Mouse (Mus musculus): ENCODE data around the gene C1ql1. TPM values are rescaled to one million over a fixed set of nuclear protein-coding genes. Genes with fewer than 3 reads are reported as not detected.

Gene C1ql1
- polyA plus RNA-seq, 1 experiment from 2014 or later: 2.5 TPM

DNA sequence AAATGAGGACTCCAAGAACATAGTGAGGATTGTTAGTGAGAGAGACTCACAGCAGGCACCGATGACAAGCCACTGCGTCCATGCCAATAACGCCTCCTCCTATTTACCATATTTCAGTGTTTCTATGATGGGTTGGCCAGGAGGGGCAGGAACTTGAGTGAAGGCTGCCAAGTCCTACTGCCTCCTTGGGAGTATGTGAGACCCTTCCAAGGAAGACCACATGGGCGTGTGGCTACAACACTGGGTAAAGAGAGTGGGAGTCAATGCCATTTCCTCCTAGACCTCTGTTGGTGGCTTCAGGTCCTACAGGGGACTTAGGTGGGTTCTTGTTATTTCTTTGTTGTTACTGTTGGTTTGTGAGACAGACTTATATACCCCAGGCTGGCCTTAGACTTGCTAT is 45.3 kb downstream of the C1ql1 start:
- WGBS: 64% methylated on average over 4 of the region's 4 CpGs
- no peaks in the 10 kb centered on the region for H3K4me1 ChIP-seq (ENCODE audit: control insufficient read depth, insufficient read depth, low read length)
- no peak for DNase-seq (ENCODE audit: low spot score)
- H3K4me3 ChIP-seq (ENCODE audit: low read depth, low read length): no peak overlapping the region
- peaks cover 10% of the 10 kb centered on the region for H3K36me3 ChIP-seq (ENCODE audit: control insufficient read depth, insufficient read depth, low read length)
- H3K9me3 ChIP-seq (replicated peaks; ENCODE audit: control insufficient read depth, low read length): no peaks in the 10 kb centered on the region
- no peak overlapping the region for H3K4me2 ChIP-seq (ENCODE audit: low read length)
- H3K27ac ChIP-seq (ENCODE audit: low read depth, low read length): no peak overlapping the region
- H3K9ac ChIP-seq (ENCODE audit: low read length): no peak overlapping the region
- ATAC-seq: no peak
- H3K27me3 ChIP-seq (replicated peaks; ENCODE audit: control insufficient read depth, insufficient read depth, low read length): no peaks in the 10 kb centered on the region

- Histone ChIP-seq H3K27ac (ENCODE audit: low read depth, low read length) (no peak within 1 kb of the TSS), H3K4me1 (ENCODE audit: control insufficient read depth, insufficient read depth, low read length) (no peaks in the 10 kb centered on the region), H3K36me3 (ENCODE audit: control insufficient read depth, insufficient read depth, low read length) (peaks cover 5% of the 10 kb centered on the region), H3K9me3 (replicated peaks; ENCODE audit: control insufficient read depth, low read length) (no peaks in the 10 kb centered on the region), H3K27me3 (replicated peaks; ENCODE audit: control insufficient read depth, insufficient read depth, low read length) (no peaks in the 10 kb centered on the region), H3K9ac (ENCODE audit: low read length) (no peak within 1 kb of the TSS), H3K4me2 (ENCODE audit: low read length) (no peak within 1 kb of the TSS), H3K4me3 (ENCODE audit: low read depth, low read length) (no peak within 1 kb of the TSS)
- 11% methylated on average over 7 of the region's 7 CpGs for WGBS
- peak; percentile 91 for DNase-seq (ENCODE audit: low spot score)
- ATAC-seq: peak; percentile 80
These were observed 45.7 kb downstream of the C1ql1 start, which contains the start of gene Gfap for GRCm38 (mm10) chr11:102900763-102901162. Gene Gfap (minus strand): TSS chr11:102900912.

DNA sequence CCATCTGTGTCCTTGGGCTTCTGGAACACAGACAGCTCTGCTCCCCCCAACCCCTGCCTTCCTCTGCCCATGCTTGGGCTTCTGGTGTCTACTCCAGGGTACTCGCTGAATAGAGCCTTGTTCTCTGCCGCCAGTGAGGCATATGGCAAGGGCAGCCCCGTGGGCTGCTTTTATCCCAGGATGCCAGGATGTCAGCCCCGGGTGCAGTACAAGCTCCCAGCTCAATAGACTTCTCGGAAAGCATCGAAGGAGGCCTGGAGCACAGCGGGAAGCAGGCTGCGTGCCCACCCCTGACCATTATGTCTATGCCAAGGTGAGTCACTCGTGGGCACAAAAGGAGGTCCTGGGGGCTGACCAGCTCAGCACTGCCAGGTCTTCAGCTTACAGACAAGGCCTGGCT is 48.1 kb downstream of the C1ql1 start:
- 54% methylated on average over 9 of the region's 9 CpGs for WGBS
- H3K27ac ChIP-seq (ENCODE audit: low read depth, low read length): no peak overlapping the region
- no peak overlapping the region for H3K9ac ChIP-seq (ENCODE audit: low read length)
- H3K4me2 ChIP-seq (ENCODE audit: low read length): no peak overlapping the region
- ATAC-seq (peak; percentile 46; the same call in 1 of the 2 replicates), DNase-seq (ENCODE audit: low spot score) (peak; percentile 56)
- no peak overlapping the region for H3K4me3 ChIP-seq (ENCODE audit: low read depth, low read length)
- H3K36me3 ChIP-seq (ENCODE audit: control insufficient read depth, insufficient read depth, low read length): no peaks in the 10 kb centered on the region
- peaks cover 10% of the 10 kb centered on the region for H3K27me3 ChIP-seq (replicated peaks; ENCODE audit: control insufficient read depth, insufficient read depth, low read length)
- no peaks in the 10 kb centered on the region for H3K9me3 ChIP-seq (replicated peaks; ENCODE audit: control insufficient read depth, low read length)
- peaks cover 1% of the 10 kb centered on the region; the same call in 1 of the 2 replicates for H3K4me1 ChIP-seq (ENCODE audit: control insufficient read depth, insufficient read depth, low read length)

- WGBS: 80% methylated on average over 20 of the region's 20 CpGs
- no peak overlapping the region for H3K4me2 ChIP-seq (ENCODE audit: low read length)
These were observed 49.8 kb downstream of the C1ql1 start for GRCm38 (mm10) chr11:102896641-102897040.

GRCm38 (mm10) chr11:102895779-102896178 is 50.7 kb downstream of the C1ql1 start:
- no peak for ATAC-seq
- WGBS: 82% methylated on average over 9 of the region's 9 CpGs
- Histone ChIP-seq H3K4me3 (ENCODE audit: low read depth, low read length) (no peak overlapping the region), H3K36me3 (ENCODE audit: control insufficient read depth, insufficient read depth, low read length) (no peaks in the 10 kb centered on the region), H3K9me3 (replicated peaks; ENCODE audit: control insufficient read depth, low read length) (no peaks in the 10 kb centered on the region), H3K4me2 (ENCODE audit: low read length) (no peak overlapping the region), H3K9ac (ENCODE audit: low read length) (no peak overlapping the region), H3K27ac (ENCODE audit: low read depth, low read length) (no peak overlapping the region), H3K4me1 (ENCODE audit: control insufficient read depth, insufficient read depth, low read length) (peaks cover 6% of the 10 kb centered on the region; the same call in 1 of the 2 replicates), H3K27me3 (replicated peaks; ENCODE audit: control insufficient read depth, insufficient read depth, low read length) (peaks cover 19% of the 10 kb centered on the region)
- no peak for DNase-seq (ENCODE audit: low spot score)

More at GRCm38 (mm10) chr11:102896641-102897040, 49.8 kb downstream of the C1ql1 start:
- Histone ChIP-seq H3K36me3 (ENCODE audit: control insufficient read depth, insufficient read depth, low read length) (no peaks in the 10 kb centered on the region), H3K9ac (ENCODE audit: low read length) (no peak overlapping the region), H3K4me1 (ENCODE audit: control insufficient read depth, insufficient read depth, low read length) (peaks cover 6% of the 10 kb centered on the region; the same call in 1 of the 2 replicates), H3K27ac (ENCODE audit: low read depth, low read length) (no peak overlapping the region), H3K4me3 (ENCODE audit: low read depth, low read length) (no peak overlapping the region), H3K27me3 (replicated peaks; ENCODE audit: control insufficient read depth, insufficient read depth, low read length) (peaks cover 19% of the 10 kb centered on the region), H3K9me3 (replicated peaks; ENCODE audit: control insufficient read depth, low read length) (no peaks in the 10 kb centered on the region)
- no peak for DNase-seq (ENCODE audit: low spot score)
- no peak for ATAC-seq

DNA sequence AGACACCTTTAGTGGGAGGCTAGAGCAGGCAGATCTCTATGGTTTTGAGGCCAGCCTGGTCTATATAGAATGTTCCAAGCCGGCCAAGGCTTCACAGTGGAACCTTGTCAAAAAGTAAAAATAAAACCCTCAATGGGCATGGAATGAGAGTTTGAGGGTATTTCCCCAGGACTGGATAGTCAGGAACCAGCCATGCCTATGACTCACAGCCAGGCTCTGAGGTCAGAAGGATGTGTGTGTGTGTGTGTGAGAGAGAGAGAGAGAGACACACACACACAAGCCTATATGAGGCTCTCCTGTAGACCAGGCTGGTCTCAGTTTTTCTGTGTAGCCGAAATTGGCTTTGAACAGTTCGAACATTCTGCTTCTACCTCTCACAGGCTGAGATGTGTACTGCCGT is 51.8 kb downstream of the C1ql1 start:
- Histone ChIP-seq H3K4me2 (ENCODE audit: low read length) (no peak overlapping the region), H3K4me3 (ENCODE audit: low read depth, low read length) (no peak overlapping the region), H3K4me1 (ENCODE audit: control insufficient read depth, insufficient read depth, low read length) (peaks cover 6% of the 10 kb centered on the region; the same call in 1 of the 2 replicates), H3K9me3 (replicated peaks; ENCODE audit: control insufficient read depth, low read length) (no peaks in the 10 kb centered on the region), H3K36me3 (ENCODE audit: control insufficient read depth, insufficient read depth, low read length) (no peaks in the 10 kb centered on the region), H3K27me3 (replicated peaks; ENCODE audit: control insufficient read depth, insufficient read depth, low read length) (peaks cover 19% of the 10 kb centered on the region), H3K9ac (ENCODE audit: low read length) (no peak overlapping the region), H3K27ac (ENCODE audit: low read depth, low read length) (no peak overlapping the region)
- WGBS: 89% methylated on average over 4 of the region's 4 CpGs
- ATAC-seq: no peak
- DNase-seq (ENCODE audit: low spot score): no peak

DNA sequence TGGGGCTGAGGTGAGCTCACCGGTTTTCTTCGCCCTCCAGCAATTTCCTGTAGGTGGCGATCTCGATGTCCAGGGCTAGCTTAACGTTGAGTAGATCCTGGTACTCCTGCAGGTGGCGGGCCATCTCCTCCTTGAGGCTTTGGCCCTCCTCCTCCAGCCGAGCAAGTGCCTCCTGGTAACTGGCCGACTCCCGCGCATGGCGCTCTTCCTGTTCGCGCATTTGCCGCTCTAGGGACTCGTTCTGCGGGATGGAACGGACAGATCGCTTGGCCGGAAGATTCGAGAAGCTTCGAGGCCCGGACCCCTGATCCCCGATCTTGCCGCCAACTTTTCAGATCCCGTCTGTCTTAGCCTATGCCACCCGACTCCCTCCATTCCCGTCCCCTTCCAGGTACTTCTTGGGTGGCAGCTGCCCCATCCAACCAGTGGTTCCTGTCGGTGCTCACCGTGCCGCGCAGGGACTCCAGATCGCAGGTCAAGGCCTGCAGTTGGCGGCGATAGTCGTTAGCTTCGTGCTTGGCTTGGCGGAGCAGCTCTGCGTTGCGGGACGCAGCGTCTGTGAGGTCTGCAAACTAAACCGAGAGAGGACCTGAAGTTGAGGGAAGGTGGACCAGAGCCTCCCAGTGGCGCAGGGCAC is 53.4 kb downstream of the C1ql1 start:
- no peaks in the 10 kb centered on the region for H3K9me3 ChIP-seq (replicated peaks; ENCODE audit: control insufficient read depth, low read length)
- H3K4me3 ChIP-seq (ENCODE audit: low read depth, low read length): peak overlapping the region; percentile 13; the same call in 1 of the 2 replicates
- 5% methylated on average over 43 of the region's 43 CpGs for WGBS
- peaks cover 19% of the 10 kb centered on the region for H3K27me3 ChIP-seq (replicated peaks; ENCODE audit: control insufficient read depth, insufficient read depth, low read length)
- H3K4me1 ChIP-seq (ENCODE audit: control insufficient read depth, insufficient read depth, low read length): peaks cover 6% of the 10 kb centered on the region; the same call in 1 of the 2 replicates
- ATAC-seq: peak; percentile 44; the same call in 1 of the 2 replicates
- peak overlapping the region; percentile 42 for H3K4me2 ChIP-seq (ENCODE audit: low read length)
- H3K27ac ChIP-seq (ENCODE audit: low read depth, low read length): no peak overlapping the region
- peak; percentile 64 for DNase-seq (ENCODE audit: low spot score)
- peak overlapping the region; percentile 40 for H3K9ac ChIP-seq (ENCODE audit: low read length)
- H3K36me3 ChIP-seq (ENCODE audit: control insufficient read depth, insufficient read depth, low read length): no peaks in the 10 kb centered on the region

DNA sequence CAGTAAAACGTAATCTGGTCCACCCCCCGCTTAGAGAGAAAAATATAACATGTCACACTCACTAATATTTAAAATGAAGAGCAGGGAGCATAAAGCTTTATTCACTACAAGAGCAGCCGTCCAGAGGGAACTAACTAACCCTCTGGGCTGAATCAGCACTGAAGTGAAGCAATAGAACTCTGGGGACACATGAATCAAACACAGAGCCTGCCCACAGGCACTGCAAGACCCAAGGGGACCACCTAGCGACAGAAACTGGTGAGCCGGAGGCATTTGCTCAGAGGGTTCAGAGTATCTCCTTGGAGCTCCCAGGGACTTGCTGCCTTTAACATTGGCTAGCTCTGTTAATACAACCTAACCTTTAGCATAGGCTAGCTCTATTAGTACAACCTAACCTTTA is 56.4 kb downstream of the C1ql1 start:
- ATAC-seq: no peak
- no peak overlapping the region for H3K4me3 ChIP-seq (ENCODE audit: low read depth, low read length)
- H3K4me2 ChIP-seq (ENCODE audit: low read length): no peak overlapping the region
- no peak for DNase-seq (ENCODE audit: low spot score)
- peaks cover 6% of the 10 kb centered on the region; the same call in 1 of the 2 replicates for H3K4me1 ChIP-seq (ENCODE audit: control insufficient read depth, insufficient read depth, low read length)
- H3K36me3 ChIP-seq (ENCODE audit: control insufficient read depth, insufficient read depth, low read length): no peaks in the 10 kb centered on the region
- no peak overlapping the region for H3K9ac ChIP-seq (ENCODE audit: low read length)
- no peaks in the 10 kb centered on the region for H3K9me3 ChIP-seq (replicated peaks; ENCODE audit: control insufficient read depth, low read length)
- peaks cover 19% of the 10 kb centered on the region for H3K27me3 ChIP-seq (replicated peaks; ENCODE audit: control insufficient read depth, insufficient read depth, low read length)
- WGBS: 68% methylated on average over 5 of the region's 5 CpGs
- no peak overlapping the region for H3K27ac ChIP-seq (ENCODE audit: low read depth, low read length)

Data from forebrain, embryonic 14.5 days (tissue).